Mouse (Mus musculus) embryo, embryonic 10 days (tissue): ENCODE data around the gene Wdr74.

Experiments
- DNase-seq: peaks from one replicate; pipeline ENCODE4 v3.0.0-alpha.2; 2015; ENCODE audit warnings: low spot score

The Wdr74 gene

DNA sequence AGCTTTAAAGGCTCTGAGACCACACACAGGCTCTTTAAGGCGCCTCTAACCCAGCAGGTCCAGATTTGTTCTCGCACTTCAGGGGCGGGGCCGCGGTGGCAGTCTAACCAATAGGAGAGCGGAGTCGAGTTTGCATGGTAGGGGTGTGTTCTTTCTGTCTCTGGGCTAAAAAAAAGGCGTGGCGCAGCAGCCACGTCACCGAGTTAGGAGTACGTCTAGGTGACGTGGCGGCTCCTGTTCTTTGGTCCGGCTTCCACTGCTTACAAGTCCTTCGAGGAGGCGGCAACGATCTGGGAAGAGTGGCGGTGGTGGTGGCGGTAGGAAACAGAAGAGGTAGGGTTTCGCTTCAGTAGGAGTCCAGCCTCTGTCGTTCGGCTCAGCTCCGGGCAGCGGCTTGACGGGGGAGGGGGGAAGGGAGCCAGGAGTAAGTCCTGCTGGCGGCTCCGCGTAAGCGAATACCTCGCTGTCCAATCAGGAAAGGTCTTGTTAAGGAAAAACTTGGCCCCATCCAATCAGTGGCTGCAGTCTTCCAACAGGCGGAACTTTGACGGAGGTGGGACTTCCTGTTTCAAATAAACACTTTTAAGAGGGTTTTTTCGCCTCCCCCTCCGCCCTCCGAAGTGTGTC, 5.7 kb downstream of the Wdr74 start, which contains the start of gene Stx5a:
TSS of gene Stx5a (plus strand) at position 171 of the 627 bp plus-strand sequence.
- DNase-seq, result peak; percentile 98

DNA sequence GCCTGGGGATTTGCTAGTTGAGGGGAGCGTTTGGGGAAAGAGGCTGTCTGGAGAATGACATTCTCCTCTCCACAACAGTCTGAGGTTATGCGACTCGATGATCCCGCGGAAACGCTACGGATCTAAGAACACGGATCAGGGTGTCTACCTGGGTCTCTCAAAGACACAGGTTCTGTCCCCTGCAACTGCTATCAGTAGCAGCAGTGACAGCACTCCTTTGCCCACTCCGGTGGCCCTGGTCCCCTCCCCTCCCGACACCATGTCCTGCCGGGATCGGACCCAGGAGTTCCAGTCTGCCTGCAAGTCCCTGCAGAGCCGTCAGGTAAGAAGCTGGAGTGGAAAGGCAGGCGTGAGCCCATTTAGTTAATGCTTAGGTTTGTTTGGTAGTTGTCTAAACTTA, 6.5 kb downstream of the Wdr74 start:
- no peak for DNase-seq

DNA sequence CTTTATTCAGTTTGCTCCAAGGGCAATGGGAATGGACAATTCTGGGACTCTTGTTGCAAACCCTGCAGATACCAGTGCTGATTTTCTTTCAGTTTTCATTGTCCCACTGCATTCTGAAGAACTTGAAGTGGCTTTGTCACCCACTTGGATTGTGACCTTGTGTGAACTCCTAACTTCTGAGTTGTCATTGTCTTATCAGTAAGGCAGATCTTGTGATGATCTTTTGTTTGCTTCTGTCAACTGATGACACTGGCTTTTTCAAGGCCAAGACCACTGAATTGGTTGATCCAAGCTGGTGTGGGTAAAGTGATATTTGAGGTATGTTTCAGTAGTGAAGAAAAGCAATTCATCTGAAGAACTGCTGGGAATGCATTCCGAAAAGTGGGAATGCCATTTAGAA, 9.8 kb downstream of the Wdr74 start:
- DNase-seq, result no peak

DNA sequence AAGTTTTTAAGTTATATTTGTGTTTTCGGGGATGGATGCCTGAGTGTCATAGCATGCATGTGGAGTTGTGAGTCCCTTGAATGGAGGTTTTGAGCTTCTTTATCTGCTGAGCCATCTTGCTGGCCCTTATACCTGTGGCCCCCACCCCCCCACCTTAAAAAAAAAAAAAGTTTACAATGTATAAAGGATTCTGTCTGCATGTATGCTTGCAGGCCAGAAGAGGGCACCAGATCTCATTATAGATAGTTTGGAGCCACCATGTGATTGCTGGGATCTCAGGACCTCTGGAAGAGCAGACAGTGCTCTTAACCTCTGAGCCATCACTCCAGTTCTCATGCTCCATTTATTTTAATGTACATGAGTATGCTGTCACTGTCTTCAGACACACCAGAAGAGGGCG, 11.7 kb downstream of the Wdr74 start:
- no peak for DNase-seq

DNA sequence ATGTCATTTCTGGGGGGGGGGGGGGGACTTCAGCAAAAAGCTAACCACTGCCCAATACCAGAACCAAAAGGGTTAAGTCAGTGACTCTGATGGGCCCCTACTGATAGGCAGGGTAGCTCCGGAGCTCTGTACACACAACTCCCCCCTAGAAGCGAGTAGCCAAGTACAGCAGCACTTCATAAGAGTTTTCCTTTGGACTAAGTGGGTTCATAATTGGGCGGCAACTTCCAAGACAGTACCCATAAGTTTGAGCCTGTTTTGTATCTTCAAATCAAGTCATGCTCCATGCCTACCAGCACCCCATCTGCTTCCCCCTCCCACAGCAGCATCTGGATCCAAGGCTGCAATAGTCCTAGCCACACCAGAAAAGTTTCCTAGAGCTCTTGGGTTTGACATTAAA, 20.0 kb downstream of the Wdr74 start:
- no peak for DNase-seq

DNA sequence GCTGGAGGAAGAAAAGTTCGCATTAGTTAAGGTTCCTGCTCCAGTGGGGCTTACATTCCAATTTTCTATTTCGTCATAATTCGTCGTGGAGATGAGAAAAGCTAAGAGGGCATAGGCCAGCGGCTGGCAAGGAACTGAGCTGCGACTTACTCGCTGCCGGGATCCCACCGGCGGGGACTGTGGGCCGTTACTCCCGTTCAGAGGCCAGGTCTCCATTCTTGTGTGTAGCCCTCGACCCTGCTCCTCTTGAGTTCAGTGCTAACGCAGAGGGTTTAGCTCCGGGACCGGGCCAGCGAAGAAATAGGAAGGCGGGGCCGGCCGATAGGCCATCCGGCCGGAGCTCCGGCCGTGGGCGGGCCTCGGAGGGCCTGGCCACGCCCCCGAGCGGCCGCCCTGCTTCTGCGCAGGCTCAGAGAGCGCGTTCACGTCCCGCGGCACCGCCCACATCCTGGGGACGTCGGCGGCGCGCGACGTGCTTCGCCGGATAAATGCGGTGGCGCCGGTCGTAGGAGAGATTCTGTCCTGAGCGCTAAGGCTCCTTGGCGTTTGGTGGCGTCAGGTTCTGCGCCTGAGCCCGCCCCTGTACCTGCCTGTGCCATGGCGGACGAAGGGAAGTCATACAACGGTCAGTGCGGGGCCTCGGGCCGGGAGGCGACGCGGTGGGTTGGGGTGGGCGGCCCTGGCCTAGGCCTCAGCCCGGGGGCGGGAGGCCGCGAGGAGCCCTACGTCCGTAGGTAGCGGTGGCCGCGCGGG, 21.2 kb downstream of the Wdr74 start, which contains the start of gene Nxf1:
TSS of gene Nxf1 (plus strand) at position 439 of the 753 bp plus-strand sequence.
- peak; percentile 97 for DNase-seq

DNA sequence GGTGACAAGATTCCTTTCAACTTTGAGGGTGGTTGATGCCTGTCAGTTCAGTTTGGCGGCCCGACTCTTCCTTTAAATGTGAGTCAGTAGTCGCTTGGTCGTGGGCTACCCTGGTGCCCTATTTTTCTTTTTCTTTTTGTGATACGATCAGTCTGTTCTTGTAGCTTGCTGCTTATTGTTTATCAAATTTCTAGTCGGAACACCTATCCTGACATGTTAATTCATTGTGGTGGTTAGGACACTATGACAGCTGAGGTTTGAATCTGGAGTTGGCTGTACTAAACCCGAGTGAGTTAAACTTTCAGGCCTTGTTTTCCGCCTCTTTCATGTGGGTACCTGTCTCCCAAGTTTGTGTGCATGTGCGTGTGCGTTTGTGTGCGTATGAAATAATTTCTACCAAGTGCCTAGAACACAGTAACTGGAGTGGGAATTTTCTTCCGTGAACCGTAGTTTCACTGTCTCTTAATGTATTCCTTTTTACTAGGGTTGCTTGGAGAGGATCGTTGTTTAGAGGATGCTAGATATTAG, 21.9 kb downstream of the Wdr74 start:
- no peak for DNase-seq

DNA sequence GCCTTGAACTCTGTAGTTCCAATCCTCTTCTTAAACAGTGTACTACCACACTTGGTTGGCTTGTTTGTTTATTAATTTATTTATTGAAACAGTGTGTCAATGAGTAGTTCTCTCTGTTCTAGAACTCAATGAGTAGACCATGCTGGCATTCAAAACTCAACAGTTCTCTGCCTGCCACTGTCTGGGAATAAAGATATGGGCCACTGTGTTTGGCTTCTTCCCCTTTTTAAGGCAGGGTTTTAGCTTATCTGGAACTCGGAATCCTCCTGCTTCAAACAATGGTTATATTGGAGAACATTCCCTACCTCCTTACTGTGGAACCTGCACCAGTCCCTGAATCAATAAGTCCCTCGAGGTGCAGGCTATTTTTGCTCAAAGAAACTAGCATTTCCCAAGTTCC, 23.3 kb downstream of the Wdr74 start:
- DNase-seq, result no peak

DNA sequence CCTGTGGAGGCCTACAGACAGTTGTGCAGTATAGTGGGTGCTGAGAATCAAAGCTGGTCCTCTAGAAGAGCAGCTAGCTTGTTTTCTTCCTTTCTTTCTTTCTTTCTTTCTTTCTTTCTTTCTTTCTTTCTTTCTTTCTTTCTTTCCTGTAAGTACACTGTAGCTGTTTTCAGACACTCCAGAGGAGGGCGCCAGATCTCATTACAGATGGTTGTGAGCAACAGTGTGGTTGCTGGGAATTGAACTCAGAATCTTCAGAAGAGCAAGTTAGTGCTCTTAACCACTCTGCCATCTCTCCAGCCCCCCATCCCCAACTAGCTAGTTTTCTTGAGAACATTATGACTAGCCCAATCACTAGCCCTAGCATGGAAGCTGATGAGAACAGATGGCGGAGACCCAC, 25.1 kb downstream of the Wdr74 start:
- no peak for DNase-seq

DNA sequence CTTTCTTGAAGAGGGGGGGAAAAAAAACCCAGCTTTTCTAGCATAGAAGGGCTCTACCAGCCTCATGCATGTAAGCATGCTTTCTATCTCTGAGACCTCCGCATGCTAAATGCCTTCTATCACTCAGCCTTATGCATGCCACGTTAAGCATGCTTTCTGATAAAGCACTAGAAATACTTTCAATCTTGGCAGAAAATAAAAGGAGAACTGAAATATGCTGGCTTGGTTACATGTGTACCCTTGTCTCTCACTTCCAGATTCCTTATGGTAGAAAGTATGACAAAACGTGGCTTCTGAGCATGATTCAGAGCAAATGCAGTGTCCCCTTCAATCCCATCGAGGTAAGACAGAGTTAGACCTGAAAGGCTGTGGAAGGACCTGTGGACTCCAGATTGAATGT, 27.6 kb downstream of the Wdr74 start:
- DNase-seq, result no peak

DNA sequence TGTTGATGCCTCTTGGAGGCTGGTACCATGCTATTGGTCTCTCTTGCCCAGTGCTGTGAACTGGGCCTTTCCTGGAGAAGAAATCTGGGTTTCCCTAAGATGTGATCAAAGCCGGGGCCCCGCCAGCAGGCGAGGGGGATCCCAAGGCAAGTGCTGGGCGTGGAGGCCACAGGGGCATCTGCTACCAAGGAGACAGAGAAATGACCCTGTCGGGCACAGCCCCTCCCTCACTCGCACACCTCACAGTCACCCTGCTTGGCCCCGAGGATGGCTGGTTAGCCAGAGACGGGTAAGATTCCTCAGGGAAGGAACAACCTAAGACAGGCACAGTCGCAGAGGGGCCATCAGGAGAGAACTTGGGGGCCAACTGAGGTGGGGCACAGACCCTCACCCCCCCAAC, 29.9 kb downstream of the Wdr74 start:
- DNase-seq, result no peak

DNA sequence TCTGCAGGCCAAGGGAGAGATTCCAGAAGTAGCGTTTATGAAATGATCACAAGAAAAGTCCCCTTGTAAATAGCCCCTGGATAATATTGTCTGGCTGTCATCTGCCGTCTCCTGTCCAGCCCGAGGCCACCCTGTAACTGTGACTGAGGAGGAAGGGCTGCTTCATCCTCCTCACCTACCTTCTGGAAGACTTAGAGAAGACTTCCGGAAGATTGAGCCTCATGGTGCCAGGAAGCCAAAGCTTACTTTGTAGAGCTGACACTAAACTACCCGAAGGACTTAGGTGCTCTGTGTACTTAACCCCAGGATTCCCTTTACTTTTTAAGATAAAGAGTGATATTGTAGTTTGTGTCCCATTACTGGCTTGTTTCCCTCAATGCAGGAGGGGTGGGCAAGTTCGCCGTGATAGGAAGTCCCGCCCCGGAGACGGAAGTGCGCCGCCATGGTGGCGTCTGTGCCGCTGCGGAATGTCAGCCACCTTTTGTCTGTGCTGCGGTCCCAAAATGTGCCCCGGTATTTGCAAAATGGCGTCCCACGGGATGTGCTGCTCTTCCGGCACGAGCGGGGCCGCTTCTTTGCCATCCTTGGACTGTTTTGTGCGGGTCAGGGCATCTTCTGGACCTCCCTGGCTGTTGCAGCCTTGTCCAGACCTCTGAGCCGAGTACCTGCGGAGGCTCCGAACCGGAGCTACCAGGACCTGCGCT, 35.1 kb downstream of the Wdr74 start, which contains the start of gene Tmem223:
TSS of gene Tmem223 (plus strand) at position 430 of the 704 bp plus-strand sequence.
- peak; percentile 87 for DNase-seq

DNA sequence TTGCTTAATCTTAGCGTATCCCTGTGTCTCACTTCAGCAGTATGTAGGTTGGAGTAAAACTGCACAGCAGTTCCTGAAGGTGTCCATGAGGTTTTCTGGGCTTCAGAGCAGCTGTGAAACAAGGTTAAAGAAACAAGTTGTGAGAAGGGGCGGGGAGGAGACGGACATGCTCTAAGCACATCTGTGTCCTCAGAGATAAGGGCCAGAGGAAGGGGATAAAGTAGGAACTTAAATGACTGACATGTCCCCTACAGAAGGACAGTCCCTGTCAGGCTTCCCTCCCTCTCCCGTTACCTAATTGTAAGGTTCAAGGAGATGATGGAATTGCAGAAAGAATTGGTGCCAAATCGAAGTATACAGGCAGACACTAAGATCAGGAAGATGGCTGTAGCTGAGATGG, 37.4 kb downstream of the Wdr74 start:
- DNase-seq, result no peak

DNA sequence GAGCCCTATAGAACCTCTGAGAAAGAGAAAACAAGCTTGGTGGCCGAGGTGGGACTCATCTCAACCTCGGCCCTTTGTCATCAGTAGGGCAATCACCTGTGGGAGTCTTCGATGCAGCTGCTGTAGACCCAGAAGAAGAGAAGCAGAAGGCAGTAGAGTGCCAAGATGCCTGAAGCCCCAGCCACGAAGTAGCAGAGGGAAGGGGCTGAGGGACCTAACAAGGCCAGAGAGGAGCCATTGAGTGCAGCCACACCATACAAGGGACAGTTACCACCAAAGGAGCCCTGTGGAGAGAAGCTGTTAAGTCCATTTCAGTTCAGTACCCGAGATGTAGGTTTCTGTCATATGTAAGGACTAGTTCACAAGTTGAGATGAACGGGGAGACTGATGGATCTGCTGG, 37.8 kb downstream of the Wdr74 start:
- DNase-seq, result peak; percentile 16

DNA sequence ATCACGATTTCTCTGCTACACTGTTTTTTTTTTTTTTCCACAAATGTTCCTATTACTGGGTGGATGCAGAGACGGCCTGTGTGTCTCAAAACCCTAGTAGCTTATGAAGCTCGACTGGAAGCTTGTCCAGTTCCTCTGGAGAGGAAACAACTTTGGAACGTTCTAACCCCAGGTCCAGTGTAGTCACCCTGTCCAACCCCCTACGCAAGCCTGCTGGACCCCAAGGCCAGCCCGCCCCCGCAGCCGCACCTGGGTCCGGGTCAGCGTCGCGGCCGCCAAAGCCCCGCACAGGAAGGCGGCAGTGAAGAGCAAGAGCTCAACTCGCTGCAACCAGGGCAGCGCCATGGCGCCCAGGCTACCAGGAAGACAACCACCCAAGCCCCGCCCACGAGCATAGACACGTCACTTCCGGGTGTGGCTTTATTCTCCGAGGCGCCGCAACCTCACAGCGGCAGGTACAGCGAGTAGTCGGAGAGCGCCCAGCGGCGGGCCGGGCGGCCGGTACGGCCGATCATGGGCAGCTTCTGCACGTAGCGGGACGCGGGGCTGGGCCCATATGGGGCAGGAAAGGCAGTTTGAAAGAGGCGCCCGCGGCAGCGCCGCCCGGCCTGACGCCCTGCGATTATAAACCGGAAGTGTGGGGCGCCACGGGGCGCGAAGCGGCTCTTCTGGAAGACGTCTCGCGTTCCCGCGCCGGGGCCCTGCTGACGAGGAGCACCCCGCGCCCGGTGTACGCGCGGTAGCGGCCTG, 38.6 kb downstream of the Wdr74 start, which contains the start of gene Tmem179b:
TSS of gene Tmem179b (minus strand) at position 382 of the 750 bp plus-strand sequence.
- peak; percentile 97 for DNase-seq

DNA sequence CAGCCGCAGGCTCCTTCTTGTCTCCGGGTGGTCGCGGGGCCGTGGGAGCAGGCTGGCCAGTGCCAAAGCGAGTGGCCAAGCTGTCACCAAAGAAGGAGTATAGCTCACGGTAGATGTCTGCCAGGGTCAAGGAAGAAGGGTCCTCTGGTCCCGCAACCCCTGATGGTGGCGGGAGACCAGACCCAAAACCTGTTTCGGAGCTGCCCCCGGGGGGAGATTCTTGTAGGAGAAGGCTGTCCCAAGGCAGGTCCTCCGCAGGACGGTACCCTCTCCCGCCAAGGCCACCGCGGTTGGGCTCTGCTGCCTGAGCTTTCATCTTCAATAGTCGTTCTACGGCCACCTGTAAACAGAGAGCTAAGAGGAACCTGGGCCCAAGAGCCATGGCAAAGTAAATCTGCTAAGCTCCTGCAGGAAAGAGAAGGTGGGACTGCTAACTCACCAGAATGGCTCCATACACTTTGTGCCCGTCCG, 39.4 kb downstream of the Wdr74 start:
- peak; percentile 22 for DNase-seq

DNA sequence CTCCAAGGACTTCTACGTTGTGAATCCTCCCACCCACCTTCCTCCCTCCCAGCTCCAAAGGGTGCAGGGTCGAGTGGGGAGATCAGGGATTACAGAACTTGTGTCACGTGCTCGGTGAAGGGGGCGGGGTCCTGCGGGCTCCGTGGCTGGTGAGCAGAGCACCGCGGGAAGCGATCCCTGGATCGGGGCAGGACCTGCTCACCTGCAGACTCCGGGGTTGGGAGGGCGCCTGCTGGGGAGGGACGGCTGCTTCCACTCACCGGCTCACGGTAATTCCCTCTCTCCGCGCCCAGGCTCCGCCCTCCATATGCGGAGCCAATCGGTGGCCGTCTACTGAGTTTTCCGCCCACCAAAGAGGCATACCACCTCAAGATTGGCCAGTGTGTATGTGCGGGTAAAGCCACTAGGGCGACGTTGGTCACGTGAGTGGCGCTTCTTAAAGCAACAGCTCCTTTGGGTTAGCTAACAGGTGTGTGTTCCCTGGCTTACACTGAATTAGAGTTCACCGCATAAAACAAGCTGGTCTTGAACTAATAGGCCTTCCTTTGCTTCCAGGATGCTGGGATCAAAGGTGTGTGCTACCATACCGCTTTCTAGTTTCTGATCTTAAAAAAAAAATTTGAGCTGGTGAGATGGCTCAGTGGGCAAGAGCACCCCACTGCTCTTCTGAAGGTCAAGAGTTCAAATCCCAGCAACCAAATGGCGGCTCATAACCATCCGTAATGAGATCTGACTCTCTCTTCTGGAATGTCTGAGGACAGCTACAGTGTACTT, 50.6 kb downstream of the Wdr74 start, which contains the start of gene Taf6l:
TSS of gene Taf6l (minus strand) at position 410 of the 774 bp plus-strand sequence.
- DNase-seq, result peak; percentile 97

DNA sequence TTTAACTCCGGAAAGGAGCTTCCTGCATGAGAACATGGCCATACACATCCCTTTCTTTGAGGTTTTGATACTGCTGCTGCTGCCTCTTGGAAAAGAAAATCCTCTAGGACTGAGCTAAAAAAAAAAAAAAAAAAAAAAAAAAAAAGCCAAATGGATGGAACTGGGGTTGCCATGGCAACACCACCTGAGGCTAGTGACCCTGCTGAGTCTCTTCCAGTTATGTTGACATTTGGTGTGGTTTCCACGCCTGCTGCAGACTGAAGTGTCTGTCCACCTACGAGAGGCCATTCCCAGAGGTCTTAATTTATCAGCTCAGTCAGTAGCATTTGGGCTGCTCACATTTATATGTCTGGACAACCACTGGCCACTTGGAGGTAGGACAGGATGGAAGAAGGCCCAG, 52.9 kb downstream of the Wdr74 start:
- peak; percentile 66 for DNase-seq

DNA sequence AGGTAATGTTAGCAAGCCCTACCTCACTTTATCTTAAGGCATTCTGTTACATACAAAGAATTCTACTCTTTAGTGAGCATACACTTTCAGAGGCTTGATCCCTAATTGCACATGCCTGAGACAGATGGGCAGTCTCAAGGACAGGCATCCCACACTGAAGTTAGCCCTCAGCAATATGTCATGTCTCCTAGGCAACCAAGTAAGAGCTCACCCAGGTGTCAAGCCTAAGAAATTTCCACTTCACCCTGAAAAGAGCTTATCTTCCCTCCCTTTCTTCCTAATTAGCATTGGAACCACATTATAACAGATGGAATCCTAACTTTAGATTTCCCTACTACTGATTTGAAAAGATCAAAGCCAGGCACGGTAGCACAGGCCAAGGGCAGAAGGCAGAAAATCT, 53.5 kb downstream of the Wdr74 start:
- DNase-seq, result no peak

DNA sequence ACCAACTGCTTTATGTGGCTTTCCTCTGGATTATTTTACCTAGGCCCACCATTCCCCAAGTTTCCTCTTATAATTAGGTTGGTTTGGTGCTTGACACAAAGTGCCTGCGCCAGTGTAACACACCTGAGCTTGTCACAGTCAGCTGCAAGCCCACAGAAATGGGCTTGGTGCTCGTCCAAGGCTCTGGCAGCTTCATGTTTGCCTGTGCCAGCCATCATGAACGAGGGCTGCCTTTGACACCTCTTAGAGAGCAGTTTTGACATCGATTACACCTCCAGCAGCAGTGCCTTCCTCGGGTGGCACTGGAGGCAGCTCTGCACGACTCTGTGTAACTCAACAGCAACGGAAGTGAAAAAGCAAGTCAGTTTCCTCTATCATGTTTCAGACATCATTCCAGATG, 54.5 kb downstream of the Wdr74 start:
- DNase-seq, result no peak
